Comparison of ENCODE assay signal across 8 mouse cellular contexts in genomic region chr14:47364742-47365449, GRCm38 (mm10). TPM values are rescaled to one million over a fixed set of nuclear protein-coding genes. Genes with fewer than 3 reads are reported as not detected.
DNase-seq lines count a peak whose midpoint lies in the region; ATAC-seq and TF ChIP-seq lines count a peak whose summit lies in the region.

No protein-coding gene starts in this region.

- no peaks in the 10 kb centered on the region for H3K27me3 ChIP-seq in E14TG2a.4 (ENCODE audit: insufficient read depth, low read length)
- H3K27me3 ChIP-seq in embryonic facial prominence, embryonic 14.5 days (replicated peaks; ENCODE audit: control insufficient read depth, insufficient read depth, low read length), result no peaks in the 10 kb centered on the region
- H3K27me3 ChIP-seq in intestine, embryonic 14.5 days (replicated peaks; ENCODE audit: control insufficient read depth, insufficient read depth, low read length), result no peaks in the 10 kb centered on the region

- peaks cover 60% of the 10 kb centered on the region; the same call in 1 of the 2 replicates for H3K79me2 ChIP-seq in macrophage (ENCODE audit: inconsistent target)

- TF ChIP-seq CTCF in E14TG2a.4 (conservative IDR thresholded peaks at IDR 0.05; ENCODE audit: low read length), result no peak

- no peak for ATAC-seq in cerebellum, adult (ENCODE audit: insufficient number of reproducible peaks, low FRiP score, low TSS enrichment)
- ATAC-seq in embryonic facial prominence, embryonic 14.5 days (ENCODE audit: low read depth), result no peak
- peak; percentile 59 for ATAC-seq in intestine, embryonic 14.5 days (replicated peaks; ENCODE audit: low FRiP score, low TSS enrichment, low read depth)

- no peaks in the 10 kb centered on the region for H3K36me3 ChIP-seq in E14TG2a.4 (ENCODE audit: insufficient read depth, low read length)
- H3K36me3 ChIP-seq in embryonic facial prominence, embryonic 14.5 days (ENCODE audit: control insufficient read depth, insufficient read depth, low read length), result no peaks in the 10 kb centered on the region
- no peaks in the 10 kb centered on the region for H3K36me3 ChIP-seq in intestine, embryonic 14.5 days (ENCODE audit: control insufficient read depth, insufficient read depth, low read length)
- H3K36me3 ChIP-seq in macrophage (ENCODE audit: inconsistent target), result no peaks in the 10 kb centered on the region

- H3K4me2 ChIP-seq in embryonic facial prominence, embryonic 14.5 days (ENCODE audit: low read depth, low read length), result peak overlapping the region; percentile 36
- H3K4me2 ChIP-seq in intestine, embryonic 14.5 days (ENCODE audit: low read length), result peak overlapping the region; percentile 7

- H3K4me3 ChIP-seq in E14TG2a.4 (replicated peaks; ENCODE audit: low read length) (peak overlapping the region; percentile 71), macrophage (ENCODE audit: inconsistent target) (no peak overlapping the region)
- no peak overlapping the region for H3K4me3 ChIP-seq in embryonic facial prominence, embryonic 14.5 days (ENCODE audit: low read depth, low read length)
- H3K4me3 ChIP-seq in intestine, embryonic 14.5 days (ENCODE audit: low read depth, low read length), result no peak overlapping the region

- intact Hi-C loops in left cerebral cortex, postnatal 25 days (cut with DNase I), result no loop called here

- H3K9ac ChIP-seq in embryonic facial prominence, embryonic 14.5 days (ENCODE audit: low read depth, low read length), result no peak overlapping the region
- no peak overlapping the region for H3K9ac ChIP-seq in intestine, embryonic 14.5 days (ENCODE audit: low read length)

- H3K27ac ChIP-seq in embryonic facial prominence, embryonic 14.5 days (replicated peaks; ENCODE audit: low read depth, low read length), result no peak overlapping the region
- no peak overlapping the region for H3K27ac ChIP-seq in intestine, embryonic 14.5 days (ENCODE audit: low read depth)
- peak overlapping the region; percentile 99 for H3K27ac ChIP-seq in macrophage

- 44% methylated on average over 21 of the region's 21 CpGs for WGBS in embryonic facial prominence, embryonic 14.5 days
- 39% methylated on average over 21 of the region's 21 CpGs for WGBS in intestine, embryonic 14.5 days
- 28% methylated on average over 18 of the region's 21 CpGs for WGBS in macrophage (ENCODE audit: missing documents)

- no peaks in the 10 kb centered on the region for H3K9me3 ChIP-seq in E14TG2a.4 (ENCODE audit: low read length)
- H3K9me3 ChIP-seq in embryonic facial prominence, embryonic 14.5 days (ENCODE audit: control insufficient read depth, low read length), result no peaks in the 10 kb centered on the region
- H3K9me3 ChIP-seq in intestine, embryonic 14.5 days (ENCODE audit: control insufficient read depth, low read length), result no peaks in the 10 kb centered on the region

- peaks cover 55% of the 10 kb centered on the region for H3K4me1 ChIP-seq in E14TG2a.4 (replicated peaks; ENCODE audit: low read depth, low read length)
- peaks cover 11% of the 10 kb centered on the region for H3K4me1 ChIP-seq in embryonic facial prominence, embryonic 14.5 days (ENCODE audit: control insufficient read depth, insufficient read depth, low read length)
- H3K4me1 ChIP-seq in intestine, embryonic 14.5 days (replicated peaks; ENCODE audit: control insufficient read depth, insufficient read depth, low read length), result no peaks in the 10 kb centered on the region

- DNase-seq in cerebellum, postnatal 10 days, result peak; percentile 32 to 43
- DNase-seq in embryonic facial prominence, embryonic 14.5 days (ENCODE audit: low spot score), result no peak
- peak; percentile 73 for DNase-seq in intestine, embryonic 14.5 days (ENCODE audit: low spot score)
- peak; percentile 65 for DNase-seq in thymus, postnatal 4 days
- no peak for DNase-seq in left cerebral cortex, postnatal 25 days (ENCODE audit: low spot score in 2 of 2)

RNA-seq across cellular contexts. Expression of gene Lgals3, which starts 2.7 kb away (rescaled TPM):
- 50.0 and 81.7 TPM in 2 replicates for polyA plus RNA-seq in embryonic facial prominence, embryonic 14.5 days (2014; fragmentation: Nextera tagmentation; extraction: Ambion mirVana)
- polyA plus RNA-seq in intestine, embryonic 14.5 days (2014; fragmentation: Nextera tagmentation; extraction: Ambion mirVana), result 6.6 and 8.5 TPM in 2 replicates
- 1,000 to 10,000 TPM in 5 of 26 experiments, 100 to 1,000 TPM in 21; 180 to 1,623 (median 610) TPM for total RNA-seq in macrophage (2018; cell fraction: chromatin; rRNA removed)
- total RNA-seq in macrophage (2018; cell fraction: cytosol; rRNA removed), result 1,000 to 10,000 TPM; 1,563 to 6,453 (median 4,259) TPM
- total RNA-seq in macrophage (2018; cell fraction: nucleus; rRNA removed), result 1,000 to 10,000 TPM in 13 of 26 experiments, 100 to 1,000 TPM in 13; 652 to 1,966 (median 982) TPM
- 3,973 to 5,612 TPM (median 5,299 TPM) in 3 replicates for polyA plus RNA-seq in macrophage (2018)
- 1 to 10 TPM in 1 of 2 experiments, not detected in 1; 2.4 TPM for total RNA-seq in left cerebral cortex, postnatal 25 days (2021)

RNA-seq across cellular contexts. Expression of gene Dlgap5, which starts 53.3 kb away (rescaled TPM):
- 25.5 and 35.1 TPM in 2 replicates for polyA plus RNA-seq in embryonic facial prominence, embryonic 14.5 days (2014; fragmentation: Nextera tagmentation; extraction: Ambion mirVana)
- polyA plus RNA-seq in intestine, embryonic 14.5 days (2014; fragmentation: Nextera tagmentation; extraction: Ambion mirVana), result 39.5 and 49.9 TPM in 2 replicates
- 10 to 100 TPM in 6 of 26 experiments, 1 to 10 TPM in 19, under 1 TPM in 1; 0.48 to 51.0 (median 6.6) TPM for total RNA-seq in macrophage (2018; cell fraction: chromatin; rRNA removed)
- 1 to 10 TPM; 1.7 to 6.5 (median 3.3) TPM for total RNA-seq in macrophage (2018; cell fraction: cytosol; rRNA removed)
- total RNA-seq in macrophage (2018; cell fraction: nucleus; rRNA removed), result 10 to 100 TPM in 1 of 26 experiments, 1 to 10 TPM in 23, under 1 TPM in 2; 0.64 to 30.6 (median 3.3) TPM
- 0.40 to 11.8 TPM (median 7.6 TPM) in 3 replicates for polyA plus RNA-seq in macrophage (2018)
- total RNA-seq in left cerebral cortex, postnatal 25 days (2021), result under 1 TPM in 1 of 2 experiments, not detected in 1; 0.25 TPM

Comparison
In these comparisons a context has a peak if more than half of its experiments do, and no peak if none do; other contexts are left out.
1. DNase-seq: peak in cerebellum, postnatal 10 days (2 of 2), intestine, embryonic 14.5 days (single experiment) and thymus, postnatal 4 days (single experiment); none in embryonic facial prominence, embryonic 14.5 days (single experiment) and left cerebral cortex, postnatal 25 days (0 of 2).
2. RNA of gene Lgals3, which starts 2.7 kb away (polyA plus RNA-seq): 3,973 to 5,612 TPM in macrophage; 50.0 to 81.7 TPM in embryonic facial prominence, embryonic 14.5 days and 6.6 to 8.5 TPM in intestine, embryonic 14.5 days; every median in the first group is over 10 times any median in the second.